Mouse (Mus musculus) embryonic facial prominence, embryonic 12.5 days (tissue): ENCODE results near the gene Olfr224. TPM values are rescaled to one million over a fixed set of nuclear protein-coding genes. Genes with fewer than 3 reads are reported as not detected.

Experiments
- ATAC-seq: fragments of 200-750 bp; cut with Nextera tagmentation; 2 replicates; pipeline ENCODE4 v1.8.0; 2017; ENCODE audit not compliant: insufficient number of reproducible peaks, insufficient read depth, low FRiP score, low TSS enrichment
- H3K27ac ChIP-seq: fragments of 300-500 bp; sonication (generic); 2 replicates; pipeline ENCODE4 v1.5.1; 2016; ENCODE audit warnings: mild to moderate bottlenecking
- H3K27me3 ChIP-seq: fragments of 300-500 bp; sonication (generic); 2 replicates; pipeline ENCODE4 v1.6.1; 2016; ENCODE audit warnings: mild to moderate bottlenecking, moderate library complexity
- H3K36me3 ChIP-seq: fragments of 300-500 bp; sonication (generic); 2 replicates; pipeline ENCODE4 v1.6.1; 2016; ENCODE audit warnings: mild to moderate bottlenecking
- H3K4me1 ChIP-seq: fragments of 300-500 bp; sonication (generic); 2 replicates; pipeline ENCODE4 v1.6.1; 2016
- H3K4me2 ChIP-seq: fragments of 300-500 bp; sonication (generic); replicated peaks from 2 replicates; pipeline ENCODE4 v1.6.1; 2016; ENCODE audit warnings: mild to moderate bottlenecking, moderate library complexity
- H3K4me3 ChIP-seq: fragments of 300-500 bp; sonication (generic); 2 replicates; pipeline ENCODE4 v1.5.1; 2016; ENCODE audit warnings: mild to moderate bottlenecking
- H3K9ac ChIP-seq: fragments of 300-500 bp; sonication (generic); 2 replicates; pipeline ENCODE4 v1.6.1; 2016; ENCODE audit warnings: mild to moderate bottlenecking, moderate library complexity
- H3K9me3 ChIP-seq: fragments of 300-500 bp; sonication (generic); 2 replicates; pipeline ENCODE4 v1.6.1; 2016; ENCODE audit warnings: mild to moderate bottlenecking, moderate library complexity
- WGBS: fragments of 180-500 bp; shearing (Covaris S2); methylation state at CpG from one replicate; pipeline ENCODE4 v1.1.7; 2016; 5-methylcytosine and 5-hydroxymethylcytosine counted together
- polyA plus RNA-seq: library from polyadenylated mRNA; unstranded; fragments of >200 nt; fragmentation: Nextera tagmentation; extraction: Ambion mirVana; gene quantifications from 2 replicates; pipeline ENCODE4 v1.2.1, GENCODE M21; 2016

The Olfr224 gene
- polyA plus RNA-seq = not detected in 2 replicates

GRCm38 (mm10) chr11:58570405-58570804, at the start of gene Olfr224:
Olfr224 (minus strand) TSS chr11:58570553.
- Histone ChIP-seq H3K4me3 (no peak within 1 kb of the TSS), H3K27me3 (no peaks in the 10 kb centered on the region), H3K4me1 (no peaks in the 10 kb centered on the region), H3K36me3 (no peaks in the 10 kb centered on the region), H3K27ac (no peak within 1 kb of the TSS), H3K9me3 (no peaks in the 10 kb centered on the region), H3K9ac (no peak within 1 kb of the TSS), H3K4me2 (no peak within 1 kb of the TSS)
- no peak for ATAC-seq
- WGBS = 83% methylated on average over 5 of the region's 5 CpGs

- Histone ChIP-seq H3K4me3 (no peak overlapping the region), H3K9me3 (no peaks in the 10 kb centered on the region), H3K27ac (no peak overlapping the region), H3K9ac (no peak overlapping the region), H3K36me3 (no peaks in the 10 kb centered on the region), H3K4me1 (no peaks in the 10 kb centered on the region), H3K4me2 (no peak overlapping the region), H3K27me3 (no peaks in the 10 kb centered on the region)
- ATAC-seq = no peak
- 78% methylated on average over 6 of the region's 6 CpGs for WGBS
Measured at GRCm38 (mm10) chr11:58618793-58619192, 48.4 kb upstream of the Olfr224 start.

GRCm38 (mm10) chr11:58618369-58618768, 48.0 kb upstream of the Olfr224 start:
- Histone ChIP-seq H3K27ac (no peak overlapping the region), H3K4me2 (no peak overlapping the region)
- WGBS = 73% methylated on average over 3 of the region's 3 CpGs

GRCm38 (mm10) chr11:58615975-58616374, 45.6 kb upstream of the Olfr224 start, which contains the start of gene 2210407C18Rik:
2210407C18Rik (minus strand) TSS chr11:58616075.
- H3K27ac ChIP-seq = no peak within 1 kb of the TSS
- no peak within 1 kb of the TSS for H3K9ac ChIP-seq
- H3K9me3 ChIP-seq = no peaks in the 10 kb centered on the region
- H3K4me3 ChIP-seq = no peak within 1 kb of the TSS
- WGBS = 89% methylated on average over 4 of the region's 4 CpGs
- ATAC-seq = no peak
- H3K4me1 ChIP-seq = no peaks in the 10 kb centered on the region
- no peaks in the 10 kb centered on the region for H3K27me3 ChIP-seq
- no peak within 1 kb of the TSS for H3K4me2 ChIP-seq
- H3K36me3 ChIP-seq = no peaks in the 10 kb centered on the region

More at GRCm38 (mm10) chr11:58618369-58618768, 48.0 kb upstream of the Olfr224 start:
- Histone ChIP-seq H3K9ac (no peak overlapping the region), H3K4me3 (no peak overlapping the region), H3K9me3 (no peaks in the 10 kb centered on the region), H3K4me1 (no peaks in the 10 kb centered on the region), H3K27me3 (no peaks in the 10 kb centered on the region), H3K36me3 (no peaks in the 10 kb centered on the region)
- ATAC-seq = no peak

GRCm38 (mm10) chr11:58614526-58614925, 44.2 kb upstream of the Olfr224 start:
- Histone ChIP-seq H3K9ac (no peak overlapping the region), H3K4me1 (no peaks in the 10 kb centered on the region), H3K27me3 (no peaks in the 10 kb centered on the region), H3K4me3 (no peak overlapping the region), H3K27ac (no peak overlapping the region), H3K4me2 (no peak overlapping the region), H3K9me3 (no peaks in the 10 kb centered on the region), H3K36me3 (no peaks in the 10 kb centered on the region)
- ATAC-seq = no peak

GRCm38 (mm10) chr11:58613359-58613758, 43.0 kb upstream of the Olfr224 start:
- WGBS = 81% methylated on average over 3 of the region's 3 CpGs
- no peak overlapping the region for H3K4me3 ChIP-seq
- no peak overlapping the region for H3K4me2 ChIP-seq
- H3K9ac ChIP-seq = no peak overlapping the region
- no peak overlapping the region for H3K27ac ChIP-seq
- H3K9me3 ChIP-seq = no peaks in the 10 kb centered on the region
- H3K4me1 ChIP-seq = no peaks in the 10 kb centered on the region
- H3K36me3 ChIP-seq = no peaks in the 10 kb centered on the region
- no peaks in the 10 kb centered on the region for H3K27me3 ChIP-seq
- no peak for ATAC-seq

GRCm38 (mm10) chr11:58607030-58607429, 36.7 kb upstream of the Olfr224 start:
- Histone ChIP-seq H3K27ac (no peak overlapping the region), H3K36me3 (no peaks in the 10 kb centered on the region), H3K27me3 (no peaks in the 10 kb centered on the region), H3K9me3 (no peaks in the 10 kb centered on the region), H3K4me1 (no peaks in the 10 kb centered on the region), H3K4me3 (no peak overlapping the region), H3K9ac (no peak overlapping the region), H3K4me2 (no peak overlapping the region)
- WGBS = 87% methylated on average over 6 of the region's 6 CpGs
- no peak for ATAC-seq

GRCm38 (mm10) chr11:58606177-58606919, 36.0 kb upstream of the Olfr224 start:
- Histone ChIP-seq H3K4me2 (no peak overlapping the region), H3K9me3 (no peaks in the 10 kb centered on the region), H3K4me1 (no peaks in the 10 kb centered on the region), H3K27ac (no peak overlapping the region), H3K4me3 (no peak overlapping the region), H3K36me3 (no peaks in the 10 kb centered on the region), H3K27me3 (no peaks in the 10 kb centered on the region), H3K9ac (no peak overlapping the region)
- WGBS = 89% methylated on average over 12 of the region's 12 CpGs
- ATAC-seq = no peak

- WGBS = 81% methylated on average over 3 of the region's 3 CpGs
- Histone ChIP-seq H3K9ac (no peak overlapping the region), H3K4me1 (no peaks in the 10 kb centered on the region), H3K36me3 (no peaks in the 10 kb centered on the region), H3K4me3 (no peak overlapping the region), H3K4me2 (no peak overlapping the region), H3K27me3 (no peaks in the 10 kb centered on the region), H3K27ac (no peak overlapping the region), H3K9me3 (no peaks in the 10 kb centered on the region)
- no peak for ATAC-seq
Measured at GRCm38 (mm10) chr11:58605228-58605627, 34.9 kb upstream of the Olfr224 start.

GRCm38 (mm10) chr11:58604688-58605087, 34.3 kb upstream of the Olfr224 start:
- Histone ChIP-seq H3K27ac (no peak overlapping the region), H3K4me1 (no peaks in the 10 kb centered on the region), H3K27me3 (no peaks in the 10 kb centered on the region), H3K9ac (no peak overlapping the region), H3K4me2 (no peak overlapping the region), H3K36me3 (no peaks in the 10 kb centered on the region), H3K4me3 (no peak overlapping the region), H3K9me3 (no peaks in the 10 kb centered on the region)
- 71% methylated on average over 2 of the region's 2 CpGs for WGBS
- ATAC-seq = no peak

- no peak for ATAC-seq
- 73% methylated on average over 6 of the region's 6 CpGs for WGBS
Measured at GRCm38 (mm10) chr11:58602800-58603560, 32.6 kb upstream of the Olfr224 start.

GRCm38 (mm10) chr11:58602062-58602461, 31.7 kb upstream of the Olfr224 start:
- ATAC-seq = no peak
- no peak overlapping the region for H3K27ac ChIP-seq
- no peaks in the 10 kb centered on the region for H3K4me1 ChIP-seq
- H3K9me3 ChIP-seq = no peaks in the 10 kb centered on the region
- no peaks in the 10 kb centered on the region for H3K36me3 ChIP-seq
- H3K27me3 ChIP-seq = no peaks in the 10 kb centered on the region
- no peak overlapping the region for H3K4me2 ChIP-seq
- no peak overlapping the region for H3K9ac ChIP-seq
- no peak overlapping the region for H3K4me3 ChIP-seq

More at GRCm38 (mm10) chr11:58602800-58603560, 32.6 kb upstream of the Olfr224 start:
- Histone ChIP-seq H3K4me3 (no peak overlapping the region), H3K4me2 (no peak overlapping the region), H3K9ac (no peak overlapping the region), H3K27me3 (no peaks in the 10 kb centered on the region), H3K36me3 (no peaks in the 10 kb centered on the region), H3K27ac (no peak overlapping the region), H3K4me1 (no peaks in the 10 kb centered on the region), H3K9me3 (no peaks in the 10 kb centered on the region)
